Mouse (Mus musculus): ENCODE measurements around the gene Tcte2.

DNA sequence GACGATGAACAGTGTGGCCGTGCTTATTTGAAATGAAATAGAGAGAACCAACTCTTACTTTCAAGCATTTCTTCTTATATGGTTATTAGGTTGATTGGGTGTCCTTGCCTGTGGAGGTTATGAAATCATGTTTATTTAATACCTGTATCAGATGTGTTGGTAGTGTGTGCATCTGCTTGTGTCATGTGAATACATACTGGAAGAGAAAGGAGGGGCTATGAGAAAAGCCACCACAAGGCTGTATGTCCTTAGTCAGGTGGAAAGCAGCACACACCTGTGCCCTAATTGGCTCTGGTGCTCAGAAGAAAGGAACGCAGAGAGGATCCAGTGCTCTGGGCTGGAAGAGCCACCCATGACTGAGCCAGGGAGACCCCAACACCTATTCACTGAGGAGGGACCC lies 49.1 kb downstream of the Tcte2 start:
- TF ChIP-seq TAL1 (conservative IDR thresholded peaks at IDR 0.05; ENCODE audit: low read depth, low read length) (no peak), CTCF (IDR thresholded peaks at IDR 0.05; ENCODE audit: low read depth, low read length) (no peak), POLR2AphosphoS5 (IDR thresholded peaks at IDR 0.05; ENCODE audit: insufficient replicate concordance, low read depth, low read length) (no peak), GATA1 (IDR thresholded peaks at IDR 0.05; ENCODE audit: borderline replicate concordance, low read length) (no peak), GATA2 (IDR thresholded peaks at IDR 0.05; ENCODE audit: borderline replicate concordance, low read depth, low read length) (no peak)

Measured in G1E (cell line).